Mouse (Mus musculus): Measurements from ENCODE around the gene Trip6.
"Not testable (repeated sequence)": the region's sequence is repeated elsewhere in the genome, so short reads cannot be mapped to it uniquely, and the experiment has no call there.

Gene Trip6

GRCm38 (mm10) chr5:137301253-137301652 lies 13.0 kb downstream of the Trip6 start:
- no peak for DNase-seq (ENCODE audit: low read depth, low spot score)

GRCm38 (mm10) chr5:137299240-137299639 lies 15.0 kb downstream of the Trip6 start:
- DNase-seq (ENCODE audit: low read depth, low spot score), result no peak

GRCm38 (mm10) chr5:137297126-137297525 lies 17.1 kb downstream of the Trip6 start:
- DNase-seq (ENCODE audit: low read depth, low spot score), result no peak

GRCm38 (mm10) chr5:137295712-137296111 lies 18.5 kb downstream of the Trip6 start:
- DNase-seq (ENCODE audit: low read depth, low spot score), result no peak

GRCm38 (mm10) chr5:137295296-137295695 lies 18.9 kb downstream of the Trip6 start:
- no peak for DNase-seq (ENCODE audit: low read depth, low spot score)

GRCm38 (mm10) chr5:137294744-137295093 lies 19.5 kb downstream of the Trip6 start:
- no peak for DNase-seq (ENCODE audit: low read depth, low spot score)

GRCm38 (mm10) chr5:137293839-137294743 lies 20.1 kb downstream of the Trip6 start, which contains the start of gene Ufsp1:
Gene Ufsp1, plus strand, starts transcription at chr5:137294629.
- DNase-seq (ENCODE audit: low read depth, low spot score), result peak; percentile 95

- DNase-seq (ENCODE audit: low read depth, low spot score), result peak; percentile 68
These were observed 20.9 kb downstream of the Trip6 start for GRCm38 (mm10) chr5:137293282-137293681.

- no peak for DNase-seq (ENCODE audit: low read depth, low spot score)
These were observed 22.8 kb downstream of the Trip6 start for GRCm38 (mm10) chr5:137291381-137291926.

GRCm38 (mm10) chr5:137290677-137291076 lies 23.5 kb downstream of the Trip6 start:
- DNase-seq (ENCODE audit: low read depth, low spot score), result no peak

- DNase-seq (ENCODE audit: low read depth, low spot score), result no peak
These were observed 24.4 kb downstream of the Trip6 start for GRCm38 (mm10) chr5:137289591-137290365.

- no peak for DNase-seq (ENCODE audit: low read depth, low spot score)
These were observed 25.2 kb downstream of the Trip6 start for GRCm38 (mm10) chr5:137288999-137289470.

- no peak for DNase-seq (ENCODE audit: low read depth, low spot score)
These were observed 26.1 kb downstream of the Trip6 start for GRCm38 (mm10) chr5:137287953-137288743.

- no peak for DNase-seq (ENCODE audit: low read depth, low spot score)
These were observed 26.9 kb downstream of the Trip6 start, which contains the start of gene Ache for GRCm38 (mm10) chr5:137287032-137287952. Gene Ache, plus strand, starts transcription at chr5:137287519.

- peak; percentile 89 for DNase-seq (ENCODE audit: low read depth, low spot score)
These were observed 27.6 kb downstream of the Trip6 start for GRCm38 (mm10) chr5:137286655-137287031.

GRCm38 (mm10) chr5:137285986-137286385 lies 28.2 kb downstream of the Trip6 start:
- no peak for DNase-seq (ENCODE audit: low read depth, low spot score)

- peak; percentile 62 for DNase-seq (ENCODE audit: low read depth, low spot score)
These were observed 29.2 kb downstream of the Trip6 start for GRCm38 (mm10) chr5:137285045-137285444.

- DNase-seq (ENCODE audit: low read depth, low spot score), result not testable (repeated sequence)
These were observed 29.8 kb downstream of the Trip6 start for GRCm38 (mm10) chr5:137284411-137284810.

- peak; percentile 35 for DNase-seq (ENCODE audit: low read depth, low spot score)
These were observed 36.6 kb downstream of the Trip6 start for GRCm38 (mm10) chr5:137277360-137278342.

All from 3T3-L1 (cell line).